Mouse (Mus musculus) intestine, embryonic 16.5 days (tissue): Measurements from ENCODE around the gene Lrrc25. TPM values are rescaled to one million over a fixed set of nuclear protein-coding genes. Genes with fewer than 3 reads are reported as not detected.
A peak's percentile ranks its signal among the peaks of the same experiment; 100 is the strongest.

Experiments
- ATAC-seq: fragments of 200-750 bp; cut with Nextera tagmentation; 2 replicates; pipeline ENCODE4 v1.8.0; 2017; ENCODE audit warnings: moderate TSS enrichment, moderate library complexity
- H3K27ac ChIP-seq: fragments of 300-500 bp; sonication (generic); 2 replicates; pipeline ENCODE4 v1.5.1; 2014; ENCODE audit warnings: mild to moderate bottlenecking, low read length
- H3K27me3 ChIP-seq: fragments of 300-500 bp; sonication (generic); replicated peaks from 2 replicates; pipeline ENCODE4 v1.6.1; 2014; ENCODE audit warnings: low read length, control low read depth, mixed read lengths; ENCODE audit not compliant: control insufficient read depth, insufficient read depth
- H3K36me3 ChIP-seq: fragments of 300-500 bp; sonication (generic); 2 replicates; pipeline ENCODE4 v1.6.1; 2014; ENCODE audit warnings: low read length, control low read depth; ENCODE audit not compliant: control insufficient read depth, insufficient read depth
- H3K4me1 ChIP-seq: fragments of 300-500 bp; sonication (generic); 2 replicates; pipeline ENCODE4 v1.6.1; 2014; ENCODE audit warnings: low read length, control low read depth, mixed read lengths; ENCODE audit not compliant: control insufficient read depth, insufficient read depth
- H3K4me2 ChIP-seq: fragments of 300-500 bp; sonication (generic); 2 replicates; pipeline ENCODE4 v1.6.1; 2014; ENCODE audit warnings: low read depth, low read length, control low read depth
- H3K4me3 ChIP-seq: fragments of 300-500 bp; sonication (generic); 2 replicates; pipeline ENCODE4 v1.5.1; 2014; ENCODE audit warnings: mild to moderate bottlenecking, low read length
- H3K9ac ChIP-seq: fragments of 300-500 bp; sonication (generic); 2 replicates; pipeline ENCODE4 v1.6.1; 2014; ENCODE audit warnings: low read depth, low read length
- H3K9me3 ChIP-seq: fragments of 300-500 bp; sonication (generic); 2 replicates; pipeline ENCODE4 v1.6.1; 2016; ENCODE audit warnings: low read length, control low read depth; ENCODE audit not compliant: control insufficient read depth
- WGBS: fragments of 180-500 bp; shearing (Covaris S2); extraction: QIAGEN DNeasy Blood & Tissue Kit; methylation state at CpG from one replicate; pipeline ENCODE4 v1.1.7; 2014; 5-methylcytosine and 5-hydroxymethylcytosine counted together
- polyA plus RNA-seq: library from polyadenylated mRNA; unstranded; fragments of >200 nt; fragmentation: Nextera tagmentation; extraction: Ambion mirVana; gene quantifications from 2 replicates; pipeline ENCODE4 v1.2.1, GENCODE M21; 2015

The Lrrc25 gene
- 2.9 and 3.0 TPM in 2 replicates for polyA plus RNA-seq

- Histone ChIP-seq H3K4me3 (no peak within 1 kb of the TSS), H3K9ac (0 out of 2 replicates have a peak within 1 kb of the TSS, but pooled peaks have one; percentile 10), H3K36me3 (no peaks in the 10 kb centered on the region), H3K4me1 (peaks cover 10% of the 10 kb centered on the region; the same call in 1 of the 2 replicates), H3K9me3 (no peaks in the 10 kb centered on the region), H3K27me3 (peaks cover 6% of the 10 kb centered on the region; the same call in 1 of the 2 replicates), H3K4me2 (no peak within 1 kb of the TSS), H3K27ac (no peak within 1 kb of the TSS)
- no peak for ATAC-seq
- WGBS: 88% methylated on average over 3 of the region's 3 CpGs
Measured at GRCm38 (mm10) chr8:70615894-70616293, at the start of gene Lrrc25. Gene Lrrc25, plus strand, starts transcription at chr8:70616155.

GRCm38 (mm10) chr8:70570360-70570759, 45.6 kb upstream of the Lrrc25 start:
- no peak for ATAC-seq

GRCm38 (mm10) chr8:70570990-70571389, 45.0 kb upstream of the Lrrc25 start:
- no peak overlapping the region for H3K4me2 ChIP-seq
- WGBS: 82% methylated on average over 6 of the region's 6 CpGs
- H3K4me3 ChIP-seq: no peak overlapping the region
- H3K9ac ChIP-seq: no peak overlapping the region
- no peak for ATAC-seq
- no peaks in the 10 kb centered on the region; the same call in 1 of the 2 replicates for H3K4me1 ChIP-seq
- H3K36me3 ChIP-seq: no peaks in the 10 kb centered on the region; the same call in 1 of the 2 replicates
- H3K27me3 ChIP-seq: no peaks in the 10 kb centered on the region
- no peaks in the 10 kb centered on the region for H3K9me3 ChIP-seq
- no peak overlapping the region for H3K27ac ChIP-seq

More at GRCm38 (mm10) chr8:70570360-70570759, 45.6 kb upstream of the Lrrc25 start:
- H3K4me2 ChIP-seq: no peak overlapping the region
- no peak overlapping the region for H3K9ac ChIP-seq
- no peaks in the 10 kb centered on the region; the same call in 1 of the 2 replicates for H3K36me3 ChIP-seq
- no peak overlapping the region for H3K27ac ChIP-seq
- no peaks in the 10 kb centered on the region for H3K27me3 ChIP-seq
- H3K4me1 ChIP-seq: peaks cover 3% of the 10 kb centered on the region; the same call in 1 of the 2 replicates
- H3K4me3 ChIP-seq: no peak overlapping the region
- no peaks in the 10 kb centered on the region for H3K9me3 ChIP-seq

DNA sequence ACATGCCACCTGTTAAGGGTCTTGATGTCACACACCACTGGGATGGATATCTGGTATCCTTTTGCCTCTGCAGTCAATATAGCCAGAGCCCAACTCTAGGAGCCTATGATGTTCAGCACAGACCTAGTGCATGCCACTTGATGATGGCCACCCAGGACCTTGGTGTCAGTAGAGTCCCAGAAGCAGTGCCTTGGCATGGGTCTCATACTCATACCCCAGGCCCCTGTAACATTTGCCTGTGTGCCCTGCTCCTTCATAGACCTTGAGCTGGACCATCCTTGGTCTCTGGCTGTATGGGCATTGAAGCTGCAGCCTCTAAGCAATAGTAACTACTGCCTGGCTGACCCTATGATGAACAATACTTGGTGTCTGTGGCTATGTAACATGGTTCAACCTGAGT, 41.7 kb upstream of the Lrrc25 start:
- H3K4me3 ChIP-seq: no peak overlapping the region
- ATAC-seq: no peak

GRCm38 (mm10) chr8:70574915-70575314, 41.0 kb upstream of the Lrrc25 start:
- H3K4me3 ChIP-seq: no peak overlapping the region
- no peaks in the 10 kb centered on the region; the same call in 1 of the 2 replicates for H3K36me3 ChIP-seq
- H3K9ac ChIP-seq: no peak overlapping the region
- no peak overlapping the region for H3K27ac ChIP-seq
- H3K4me2 ChIP-seq: no peak overlapping the region
- no peak for ATAC-seq
- H3K4me1 ChIP-seq: no peaks in the 10 kb centered on the region
- no peaks in the 10 kb centered on the region for H3K27me3 ChIP-seq
- 77% methylated on average over 4 of the region's 4 CpGs for WGBS
- H3K9me3 ChIP-seq: no peaks in the 10 kb centered on the region

More for the DNA sequence above, 41.7 kb upstream of the Lrrc25 start:
- H3K36me3 ChIP-seq: no peaks in the 10 kb centered on the region; the same call in 1 of the 2 replicates
- H3K4me1 ChIP-seq: no peaks in the 10 kb centered on the region
- no peak overlapping the region for H3K9ac ChIP-seq
- no peaks in the 10 kb centered on the region for H3K9me3 ChIP-seq
- no peak overlapping the region for H3K27ac ChIP-seq
- H3K27me3 ChIP-seq: no peaks in the 10 kb centered on the region
- H3K4me2 ChIP-seq: no peak overlapping the region

- Histone ChIP-seq H3K9ac (no peak overlapping the region), H3K36me3 (peaks cover 13% of the 10 kb centered on the region; the same call in 1 of the 2 replicates), H3K4me1 (no peaks in the 10 kb centered on the region), H3K27ac (no peak overlapping the region), H3K4me3 (no peak overlapping the region), H3K9me3 (no peaks in the 10 kb centered on the region), H3K4me2 (no peak overlapping the region), H3K27me3 (no peaks in the 10 kb centered on the region)
- no peak for ATAC-seq
- WGBS: 96% methylated on average over 3 of the region's 3 CpGs
Measured at GRCm38 (mm10) chr8:70577207-70577606, 38.7 kb upstream of the Lrrc25 start.

- no peak overlapping the region for H3K4me2 ChIP-seq
- ATAC-seq: no peak
- no peaks in the 10 kb centered on the region for H3K4me1 ChIP-seq
- H3K4me3 ChIP-seq: no peak overlapping the region
- no peaks in the 10 kb centered on the region for H3K27me3 ChIP-seq
- H3K36me3 ChIP-seq: peaks cover 33% of the 10 kb centered on the region; the same call in 1 of the 2 replicates
- 91% methylated on average over 18 of the region's 18 CpGs for WGBS
- no peak overlapping the region for H3K27ac ChIP-seq
- no peak overlapping the region for H3K9ac ChIP-seq
- H3K9me3 ChIP-seq: no peaks in the 10 kb centered on the region
Measured at GRCm38 (mm10) chr8:70583476-70584387, 32.2 kb upstream of the Lrrc25 start.

DNA sequence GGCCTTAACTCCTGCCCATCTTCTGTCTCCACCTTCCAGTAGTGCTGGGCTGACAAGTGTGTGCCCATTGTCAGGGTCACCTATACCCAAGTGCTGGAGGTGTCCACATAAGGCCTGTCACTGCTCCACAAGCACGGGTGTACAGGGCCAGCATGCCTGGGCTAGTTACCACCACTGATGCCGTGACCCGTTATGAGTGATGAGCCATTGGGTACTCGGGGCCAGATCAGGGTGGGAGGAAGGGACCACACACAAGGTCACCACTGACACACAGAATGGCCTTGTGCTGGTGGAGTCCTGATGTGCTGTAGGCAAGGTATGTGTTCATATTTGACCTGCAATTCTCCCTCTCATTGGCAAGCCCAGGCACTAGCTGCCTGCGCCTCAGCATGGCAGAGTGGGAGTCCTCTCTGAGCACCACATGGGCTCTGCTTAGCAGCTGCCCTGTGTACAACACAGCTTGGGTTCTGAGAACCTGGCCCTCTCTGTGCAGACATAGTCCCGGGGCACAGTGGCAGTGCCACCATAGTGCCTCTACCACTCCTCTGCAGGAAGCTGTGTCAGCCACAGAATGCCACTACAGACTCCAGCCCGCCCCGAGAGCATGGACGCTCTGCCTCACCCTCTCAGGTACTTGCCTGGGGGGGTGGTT, 31.2 kb upstream of the Lrrc25 start:
- WGBS: 90% methylated on average over 9 of the region's 9 CpGs
- ATAC-seq: peak; percentile 4; the same call in 1 of the 2 replicates
- Histone ChIP-seq H3K9me3 (no peaks in the 10 kb centered on the region), H3K27me3 (no peaks in the 10 kb centered on the region), H3K4me1 (no peaks in the 10 kb centered on the region), H3K9ac (no peak overlapping the region), H3K36me3 (peaks cover 33% of the 10 kb centered on the region; the same call in 1 of the 2 replicates), H3K4me3 (no peak overlapping the region), H3K27ac (no peak overlapping the region), H3K4me2 (no peak overlapping the region)

- WGBS: 40% methylated on average over 7 of the region's 7 CpGs
- Histone ChIP-seq H3K27me3 (no peaks in the 10 kb centered on the region), H3K4me2 (no peak overlapping the region), H3K27ac (no peak overlapping the region), H3K4me1 (no peaks in the 10 kb centered on the region), H3K9me3 (no peaks in the 10 kb centered on the region), H3K36me3 (peaks cover 33% of the 10 kb centered on the region; the same call in 1 of the 2 replicates), H3K9ac (no peak overlapping the region), H3K4me3 (no peak overlapping the region)
- ATAC-seq: peak; percentile 54; the same call in 1 of the 2 replicates
Measured at GRCm38 (mm10) chr8:70585258-70585652, 30.7 kb upstream of the Lrrc25 start.
